Comparison of ENCODE assay signal across 7 mouse cellular contexts in the genomic region with DNA sequence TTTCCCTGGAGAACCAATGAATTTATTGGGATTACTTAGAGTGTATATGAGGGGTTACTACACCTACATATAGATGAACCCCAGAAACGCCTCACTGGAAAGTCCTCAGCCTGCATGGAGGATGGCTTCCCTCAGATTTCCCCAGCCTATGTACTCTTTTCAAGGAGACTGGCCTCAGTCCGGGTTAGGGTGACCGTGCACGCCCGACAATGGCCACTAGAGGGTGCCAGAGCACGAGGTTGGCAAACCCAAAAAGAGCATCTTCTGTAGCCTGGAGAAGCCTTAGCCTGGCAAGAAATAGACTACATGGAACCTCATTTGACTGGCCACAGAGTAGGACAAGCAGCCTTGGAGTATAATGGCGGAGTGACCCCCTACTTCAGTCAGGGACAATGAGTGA. TPM values are rescaled to one million over a fixed set of nuclear protein-coding genes. Genes with fewer than 3 reads are reported as not detected.
DNase-seq lines count a peak whose midpoint lies in the region; ATAC-seq and TF ChIP-seq lines count a peak whose summit lies in the region.

No protein-coding gene starts in this region.

- 11% methylated on average over 7 of the region's 7 CpGs for WGBS in hindbrain, embryonic 16.5 days
- WGBS in small intestine, adult 2 months = 7% methylated on average over 7 of the region's 7 CpGs

- 0 out of 2 replicates have a peak, but pooled peaks have one; percentile 54 for ATAC-seq in hindbrain, embryonic 16.5 days
- ATAC-seq in megakaryocyte progenitor cell, adult 5-6 weeks (replicated peaks; ENCODE audit: poor library complexity) = peak; percentile 88

- peak; percentile 80 for DNase-seq in T-cell, adult 2 months (ENCODE audit: low spot score)
- DNase-seq in cerebellum, adult 8-10 months = peak; percentile 85
- DNase-seq in frontal cortex, postnatal 14 days (ENCODE audit: low spot score in 2 of 2) = peak; percentile 56 to 83
- DNase-seq in left cerebral cortex, adult 18-20 months (ENCODE audit: low spot score in 2 of 2) = peak; percentile 85 to 96

- H3K27ac ChIP-seq in hindbrain, embryonic 16.5 days (ENCODE audit: low read depth, low read length) = no peak overlapping the region
- H3K27ac ChIP-seq in small intestine, adult 2 months (ENCODE audit: insufficient read depth, low read depth, low read length) = no peak overlapping the region

- peak; percentile 97 for TF ChIP-seq CTCF in small intestine, adult 2 months (IDR thresholded peaks at IDR 0.05; ENCODE audit: extremely low read depth, insufficient read length, insufficient replicate concordance, low read depth, low read length)

- H3K4me2 ChIP-seq in hindbrain, embryonic 16.5 days (ENCODE audit: low read length) = no peak overlapping the region

- no peaks in the 10 kb centered on the region for H3K9me3 ChIP-seq in hindbrain, embryonic 16.5 days (ENCODE audit: control insufficient read depth, low read length)

- H3K36me3 ChIP-seq in hindbrain, embryonic 16.5 days (ENCODE audit: control insufficient read depth, insufficient read depth, low read length) = no peaks in the 10 kb centered on the region
- H3K36me3 ChIP-seq in small intestine, adult 2 months (ENCODE audit: control insufficient read depth, insufficient read depth, low read length) = no peaks in the 10 kb centered on the region

- no peak for TF ChIP-seq POLR2A in small intestine, adult 2 months (IDR thresholded peaks at IDR 0.05; ENCODE audit: low read depth, low read length)

- H3K4me1 ChIP-seq in hindbrain, embryonic 16.5 days (ENCODE audit: control insufficient read depth, insufficient read depth, low read depth, low read length) = no peaks in the 10 kb centered on the region
- H3K4me1 ChIP-seq in small intestine, adult 2 months (ENCODE audit: control insufficient read depth, insufficient read depth, insufficient read length, low read length) = no peaks in the 10 kb centered on the region

- no peak overlapping the region for H3K9ac ChIP-seq in hindbrain, embryonic 16.5 days (ENCODE audit: low read depth, low read length)

- no peaks in the 10 kb centered on the region for H3K27me3 ChIP-seq in hindbrain, embryonic 16.5 days (replicated peaks; ENCODE audit: control insufficient read depth, insufficient read depth, low read length)
- no peaks in the 10 kb centered on the region for H3K27me3 ChIP-seq in small intestine, adult 2 months (ENCODE audit: control insufficient read depth, insufficient read depth, low read length)

- H3K4me3 ChIP-seq in hindbrain, embryonic 16.5 days (ENCODE audit: low read length) = no peak overlapping the region
- no peak overlapping the region for H3K4me3 ChIP-seq in small intestine, adult 2 months (ENCODE audit: low read depth, low read length)

RNA-seq across cellular contexts. Expression of a gene that starts 15.7 kb away (rescaled TPM):
- polyA plus RNA-seq in hindbrain, embryonic 16.5 days (2015; fragmentation: Nextera tagmentation; extraction: Ambion mirVana) = 39.4 and 41.5 TPM in 2 replicates
- 10 to 100 TPM; 54.3 to 54.7 TPM for total RNA-seq in left cerebral cortex, adult 18-20 months (2021)
- 96.1 and 99.7 TPM in 2 replicates for total RNA-seq in megakaryocyte progenitor cell, adult 5-6 weeks (2015)
- 120 and 136 TPM in 2 replicates for total RNA-seq in megakaryocyte progenitor cell, adult 5-6 weeks (2017)
- polyA plus RNA-seq in small intestine, adult 2 months (2012; rRNA removed) = 5.8 and 14.2 TPM in 2 replicates
